Mouse (Mus musculus): ENCODE data around the gene Zcchc14. TPM values are rescaled to one million over a fixed set of nuclear protein-coding genes. Genes with fewer than 3 reads are reported as not detected.

The Zcchc14 gene
- polyA plus RNA-seq, 2 experiments, result 1.3 to 1.7 TPM

DNA sequence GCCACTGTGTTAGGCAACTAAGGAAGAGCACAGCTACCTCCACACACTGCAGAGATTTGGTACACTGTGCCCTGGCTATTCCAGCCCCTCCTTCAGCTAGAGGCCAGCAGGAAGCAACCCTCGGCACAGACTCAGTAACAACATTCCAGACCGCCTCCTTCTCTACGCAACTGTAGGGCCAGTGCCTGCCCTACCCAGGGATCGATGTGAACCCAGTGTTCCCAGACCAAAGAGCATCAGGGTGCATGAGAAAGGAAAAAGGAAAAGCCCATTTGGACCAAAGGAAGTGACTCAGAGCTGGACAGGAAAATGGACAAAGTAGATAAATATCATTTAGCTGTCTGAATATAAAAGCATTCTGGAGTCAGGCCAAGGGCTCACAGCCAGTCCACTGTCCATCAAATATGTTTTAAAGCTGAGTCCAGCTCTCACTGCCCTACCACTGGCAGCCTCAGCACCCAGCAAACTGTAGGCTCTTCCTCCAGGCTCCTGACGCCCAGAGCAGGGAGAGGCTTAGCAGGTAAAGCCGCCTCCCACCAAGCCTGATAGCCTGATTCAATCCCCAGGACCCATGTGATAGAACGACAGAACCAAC lies 33.2 kb downstream of the Zcchc14 start:
- Histone ChIP-seq H3K27me3 (ENCODE audit: control insufficient read depth, insufficient read depth, low read length) (no peaks in the 10 kb centered on the region), H3K9ac (replicated peaks) (no peak overlapping the region), H3K27ac (no peak overlapping the region), H3K9me3 (ENCODE audit: control insufficient read depth, low read length) (no peaks in the 10 kb centered on the region), H3K36me3 (replicated peaks; ENCODE audit: control insufficient read depth, insufficient read depth, low read depth) (no peaks in the 10 kb centered on the region), H3K4me2 (ENCODE audit: low read depth) (no peak overlapping the region), H3K4me1 (replicated peaks; ENCODE audit: control insufficient read depth in 2 of 2, insufficient read depth in 2 of 2, low read length in 1 of 2) (no peaks in the 10 kb centered on the region), H3K4me3 (ENCODE audit: insufficient read depth in 1 of 2, low read depth in 2 of 2, low read length in 2 of 2) (no peak overlapping the region)
- no peak for DNase-seq (ENCODE audit: low read depth in 3 of 3, low spot score in 3 of 3)
- ATAC-seq (ENCODE audit: insufficient read depth), result peak; percentile 68
- 29% methylated on average over 7 of the region's 7 CpGs for WGBS (ENCODE audit: insufficient replicate concordance)
- TF ChIP-seq EP300 (IDR thresholded peaks at IDR 0.05; ENCODE audit: low read depth) (no peak), CTCF (IDR thresholded peaks at IDR 0.05; ENCODE audit: low read depth) (no peak)

DNA sequence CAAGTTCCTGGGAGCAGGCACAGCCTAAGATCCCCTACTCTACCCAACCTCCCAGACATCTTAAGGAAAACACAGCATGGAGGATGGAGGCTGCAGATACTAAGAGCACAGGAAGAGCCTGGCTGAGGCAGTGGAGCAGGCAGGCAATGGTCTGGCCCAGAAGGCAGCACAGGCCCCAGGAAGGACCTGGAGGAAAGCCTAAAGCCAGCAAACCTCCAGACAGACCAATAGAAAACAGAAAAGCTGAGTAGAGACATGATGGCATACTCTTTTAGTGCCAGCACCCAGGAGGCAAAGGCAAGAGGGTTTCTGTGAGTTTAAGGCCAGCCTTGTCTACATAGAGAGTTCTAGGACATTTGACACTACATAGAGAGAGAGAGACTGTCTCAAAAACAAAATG lies 39.3 kb downstream of the Zcchc14 start:
- no peaks in the 10 kb centered on the region for H3K9me3 ChIP-seq (ENCODE audit: control insufficient read depth, low read length)
- no peaks in the 10 kb centered on the region for H3K4me1 ChIP-seq (replicated peaks; ENCODE audit: control insufficient read depth in 2 of 2, insufficient read depth in 2 of 2, low read length in 1 of 2)
- ATAC-seq (ENCODE audit: insufficient read depth) (no peak), DNase-seq (ENCODE audit: low read depth in 3 of 3, low spot score in 3 of 3) (no peak)
- no peak overlapping the region for H3K4me3 ChIP-seq (ENCODE audit: insufficient read depth in 1 of 2, low read depth in 2 of 2, low read length in 2 of 2)
- H3K27ac ChIP-seq, result no peak overlapping the region
- no peaks in the 10 kb centered on the region for H3K36me3 ChIP-seq (replicated peaks; ENCODE audit: control insufficient read depth, insufficient read depth, low read depth)
- H3K27me3 ChIP-seq (ENCODE audit: control insufficient read depth, insufficient read depth, low read length), result no peaks in the 10 kb centered on the region
- H3K4me2 ChIP-seq (ENCODE audit: low read depth), result no peak overlapping the region
- H3K9ac ChIP-seq (replicated peaks), result no peak overlapping the region
- no peak for TF ChIP-seq EP300 (IDR thresholded peaks at IDR 0.05; ENCODE audit: low read depth)
- TF ChIP-seq CTCF (IDR thresholded peaks at IDR 0.05; ENCODE audit: low read depth), result no peak

DNA sequence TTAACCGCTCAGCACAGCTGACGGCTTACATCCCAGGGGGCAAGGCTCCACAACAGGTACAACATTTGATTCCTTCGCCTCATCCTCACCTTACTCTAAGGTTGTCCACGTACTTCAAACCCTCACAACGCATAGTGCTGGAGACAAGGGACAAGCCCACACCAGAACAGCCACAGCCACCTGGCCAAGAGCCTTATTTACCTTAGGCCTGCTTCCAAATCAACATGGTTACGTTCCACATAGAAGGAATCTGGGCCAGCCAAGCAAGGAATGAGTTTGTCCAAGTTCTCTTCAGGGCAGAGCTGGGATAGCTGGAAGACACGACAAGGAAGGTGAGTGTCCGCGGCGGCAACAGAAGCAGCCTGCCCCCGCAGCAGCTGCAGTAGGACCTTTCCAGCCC lies 42.8 kb downstream of the Zcchc14 start:
- H3K4me2 ChIP-seq (ENCODE audit: low read depth), result no peak overlapping the region
- 76% methylated on average over 11 of the region's 11 CpGs for WGBS (ENCODE audit: insufficient replicate concordance)
- H3K9ac ChIP-seq (replicated peaks), result no peak overlapping the region
- H3K27ac ChIP-seq, result no peak overlapping the region
- H3K4me3 ChIP-seq (ENCODE audit: insufficient read depth in 1 of 2, low read depth in 2 of 2, low read length in 2 of 2), result no peak overlapping the region
- no peaks in the 10 kb centered on the region for H3K4me1 ChIP-seq (replicated peaks; ENCODE audit: control insufficient read depth in 2 of 2, insufficient read depth in 2 of 2, low read length in 1 of 2)
- H3K27me3 ChIP-seq (ENCODE audit: control insufficient read depth, insufficient read depth, low read length), result no peaks in the 10 kb centered on the region
- TF ChIP-seq EP300 (IDR thresholded peaks at IDR 0.05; ENCODE audit: low read depth), result no peak
- H3K36me3 ChIP-seq (replicated peaks; ENCODE audit: control insufficient read depth, insufficient read depth, low read depth), result no peaks in the 10 kb centered on the region
- no peaks in the 10 kb centered on the region for H3K9me3 ChIP-seq (ENCODE audit: control insufficient read depth, low read length)
- DNase-seq (ENCODE audit: low read depth in 3 of 3, low spot score in 3 of 3) (no peak), ATAC-seq (ENCODE audit: insufficient read depth) (no peak)

- DNase-seq (ENCODE audit: low read depth in 3 of 3, low spot score in 3 of 3) (no peak), ATAC-seq (ENCODE audit: insufficient read depth) (no peak)
- Histone ChIP-seq H3K36me3 (replicated peaks; ENCODE audit: control insufficient read depth, insufficient read depth, low read depth) (no peaks in the 10 kb centered on the region), H3K9me3 (ENCODE audit: control insufficient read depth, low read length) (no peaks in the 10 kb centered on the region), H3K4me3 (ENCODE audit: insufficient read depth in 1 of 2, low read depth in 2 of 2, low read length in 2 of 2) (no peak overlapping the region), H3K9ac (replicated peaks) (no peak overlapping the region), H3K4me2 (ENCODE audit: low read depth) (no peak overlapping the region), H3K4me1 (replicated peaks; ENCODE audit: control insufficient read depth in 2 of 2, insufficient read depth in 2 of 2, low read length in 1 of 2) (no peaks in the 10 kb centered on the region), H3K27ac (no peak overlapping the region), H3K27me3 (ENCODE audit: control insufficient read depth, insufficient read depth, low read length) (no peaks in the 10 kb centered on the region)
- 70% methylated on average over 15 of the region's 15 CpGs for WGBS (ENCODE audit: insufficient replicate concordance)
- TF ChIP-seq EP300 (IDR thresholded peaks at IDR 0.05; ENCODE audit: low read depth) (no peak), CTCF (IDR thresholded peaks at IDR 0.05; ENCODE audit: low read depth) (no peak)
Measured at GRCm38 (mm10) chr8:121609251-121609650, 43.5 kb downstream of the Zcchc14 start.

DNA sequence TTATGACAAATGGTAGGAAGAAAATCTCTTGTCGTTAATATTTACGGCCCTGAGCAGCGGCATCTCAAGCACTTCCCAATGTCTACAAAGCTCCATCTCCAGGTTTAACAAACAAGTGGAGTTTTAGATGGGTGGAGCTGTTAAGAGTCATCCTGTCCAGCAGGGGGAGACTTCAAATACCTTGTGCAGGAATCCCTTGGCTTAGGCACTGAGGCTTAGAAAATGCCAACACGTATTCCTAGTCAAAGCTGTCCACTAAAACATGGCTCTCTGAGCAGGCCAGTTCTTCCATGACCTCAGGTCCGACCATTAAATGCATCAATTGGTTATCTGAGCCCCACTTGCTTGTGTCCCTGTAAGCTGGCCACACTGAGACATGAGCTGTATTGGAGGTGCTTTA lies 45.0 kb downstream of the Zcchc14 start:
- TF ChIP-seq CTCF (IDR thresholded peaks at IDR 0.05; ENCODE audit: low read depth) (peak; percentile 56), EP300 (IDR thresholded peaks at IDR 0.05; ENCODE audit: low read depth) (no peak)
- WGBS (ENCODE audit: insufficient replicate concordance), result 64% methylated on average over 5 of the region's 5 CpGs
- H3K4me1 ChIP-seq (replicated peaks; ENCODE audit: control insufficient read depth in 2 of 2, insufficient read depth in 2 of 2, low read length in 1 of 2), result no peaks in the 10 kb centered on the region
- H3K27ac ChIP-seq, result no peak overlapping the region
- ATAC-seq (ENCODE audit: insufficient read depth) (no peak), DNase-seq (ENCODE audit: low read depth in 3 of 3, low spot score in 3 of 3) (no peak)
- no peak overlapping the region for H3K4me2 ChIP-seq (ENCODE audit: low read depth)
- H3K27me3 ChIP-seq (ENCODE audit: control insufficient read depth, insufficient read depth, low read length), result no peaks in the 10 kb centered on the region
- no peaks in the 10 kb centered on the region for H3K9me3 ChIP-seq (ENCODE audit: control insufficient read depth, low read length)
- no peaks in the 10 kb centered on the region for H3K36me3 ChIP-seq (replicated peaks; ENCODE audit: control insufficient read depth, insufficient read depth, low read depth)
- H3K4me3 ChIP-seq (ENCODE audit: insufficient read depth in 1 of 2, low read depth in 2 of 2, low read length in 2 of 2), result no peak overlapping the region
- H3K9ac ChIP-seq (replicated peaks), result no peak overlapping the region
